Mouse (Mus musculus) gastrocnemius, postnatal 10 days (tissue): ENCODE measurements around the gene Ghr. TPM values are rescaled to one million over a fixed set of nuclear protein-coding genes. Genes with fewer than 3 reads are reported as not detected.
A peak's percentile ranks its signal among the peaks of the same experiment; 100 is the strongest.

ENCODE experiments used
- DNase-seq: peaks from one replicate; pipeline ENCODE4 v3.0.0; 2021; ENCODE audit warnings: mixed read lengths
- long read RNA-seq, 2 experiments: library from polyadenylated mRNA; stranded (forward); transcript quantifications; one replicate each; pipeline ENCODE4 v2.0.0; 2021
- total RNA-seq, 2 experiments: library from RNA; stranded (reverse); gene quantifications; 2 replicates each; pipeline ENCODE4 v1.2.3; 2021

The Ghr gene
- 10 to 100 TPM; 86.7 to 88.5 TPM for total RNA-seq
- long read RNA-seq, experiment 1, full-length matches to known transcripts: 53 of 78 reads
- long read RNA-seq, experiment 1, partial matches to known transcripts: 4 of 78 reads
- long read RNA-seq, experiment 1, other reads (novel, unspliced or antisense): 21 of 78 reads
- long read RNA-seq, experiment 2, full-length matches to known transcripts: 62 of 83 reads
- long read RNA-seq, experiment 2, partial matches to known transcripts: 3 of 83 reads
- long read RNA-seq, experiment 2, other reads (novel, unspliced or antisense): 18 of 83 reads

DNA sequence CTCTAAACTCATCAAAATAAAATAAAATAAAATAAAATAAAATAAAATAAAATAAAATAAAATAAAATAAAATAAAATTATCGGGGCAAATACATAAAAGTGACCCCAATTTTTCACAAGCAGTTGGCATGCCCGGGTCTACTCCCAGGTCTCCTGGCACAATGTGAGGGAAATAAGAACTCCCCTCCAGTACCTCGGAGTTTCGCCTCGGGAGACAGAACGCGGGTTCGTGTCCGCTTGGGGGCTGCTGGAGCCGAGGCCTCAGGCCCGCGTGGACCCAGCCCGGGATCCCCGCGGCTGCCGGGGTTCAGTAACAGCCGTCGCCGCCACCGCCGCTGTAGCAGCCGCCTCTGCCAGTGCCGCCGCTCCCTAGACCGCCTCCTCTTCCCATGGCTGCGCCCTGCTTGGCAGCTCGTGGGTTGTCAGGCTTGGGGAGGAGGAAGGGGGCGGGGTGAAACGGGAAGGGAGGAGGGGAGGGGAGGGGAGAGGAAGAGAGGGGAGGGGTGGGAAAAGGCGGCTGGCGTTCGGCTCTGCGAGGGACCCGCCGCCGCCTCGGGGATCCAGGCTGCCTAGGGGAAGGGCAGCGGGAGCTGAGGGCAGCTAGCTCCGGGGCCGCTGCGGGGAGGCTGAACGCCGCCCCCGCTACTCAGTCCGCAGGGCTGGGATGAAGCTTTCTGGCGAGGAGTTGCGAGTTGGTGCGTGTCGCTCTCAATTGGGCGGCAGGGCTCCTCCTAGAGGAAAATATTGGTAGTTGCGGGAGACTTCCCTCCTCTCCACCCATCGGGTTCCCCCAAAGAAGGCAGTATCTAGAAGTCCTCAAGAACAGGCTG is at the start of gene Ghr:
Ghr (minus strand) TSS at position 686 of the 830 bp plus-strand sequence.
- DNase-seq: peak; percentile 84

DNA sequence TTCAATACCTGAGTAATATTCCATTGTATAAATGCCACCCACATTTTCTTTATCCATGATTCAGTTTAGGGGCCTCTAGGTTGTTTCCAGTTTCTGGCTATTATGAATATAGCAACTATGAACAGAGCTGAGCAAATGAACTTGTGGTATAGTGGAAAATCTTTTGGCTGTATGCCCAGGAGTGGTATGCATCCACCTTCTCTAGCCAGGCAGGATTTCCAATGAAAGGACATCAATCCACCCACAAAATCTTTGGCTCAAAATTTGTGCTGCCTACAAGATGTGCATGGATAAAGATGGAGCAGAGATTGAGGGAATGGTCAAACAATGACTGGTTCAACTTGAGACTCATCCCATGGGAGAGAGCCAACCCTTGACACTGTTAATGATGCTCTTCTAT is 39.5 kb upstream of the Ghr start:
- DNase-seq: no peak

DNA sequence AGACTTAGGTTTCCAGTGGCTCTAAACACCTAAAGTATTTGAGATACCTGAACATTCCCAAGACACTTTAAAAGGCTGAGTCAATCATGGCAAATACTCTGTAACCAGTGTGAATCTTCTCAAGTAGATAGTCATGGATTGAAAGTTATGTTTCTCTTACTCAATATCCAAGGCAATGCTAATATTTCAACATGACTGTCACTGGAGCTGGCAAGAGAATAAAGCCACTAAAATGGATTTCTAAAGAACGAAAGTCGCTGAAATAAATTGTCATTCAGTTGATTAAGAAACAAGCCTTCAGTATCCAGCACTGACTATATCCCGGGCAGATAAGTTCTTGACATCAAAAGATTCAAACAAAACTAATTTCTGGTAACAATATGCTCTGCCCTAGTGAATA is 37.1 kb upstream of the Ghr start:
- DNase-seq: no peak

DNA sequence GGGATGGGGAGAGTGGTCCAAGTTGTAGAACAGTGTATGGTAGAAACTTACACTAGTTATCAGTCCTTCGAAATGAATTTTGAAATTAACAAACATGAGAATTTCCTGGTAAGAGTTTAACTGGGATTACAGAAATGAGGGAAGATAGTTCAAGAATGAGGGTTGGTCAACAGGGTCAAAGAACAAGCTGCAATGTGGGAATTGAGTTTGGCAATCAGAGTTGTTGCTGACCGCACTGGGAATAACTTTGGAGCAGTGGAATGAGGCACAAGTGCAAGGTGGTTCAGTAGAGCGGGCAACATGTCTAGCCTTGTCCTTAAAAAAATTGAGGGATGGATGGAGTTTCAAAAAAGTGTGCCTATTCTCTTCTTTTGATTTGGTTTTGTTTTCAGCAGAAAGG is 35.0 kb upstream of the Ghr start:
- no peak for DNase-seq

DNA sequence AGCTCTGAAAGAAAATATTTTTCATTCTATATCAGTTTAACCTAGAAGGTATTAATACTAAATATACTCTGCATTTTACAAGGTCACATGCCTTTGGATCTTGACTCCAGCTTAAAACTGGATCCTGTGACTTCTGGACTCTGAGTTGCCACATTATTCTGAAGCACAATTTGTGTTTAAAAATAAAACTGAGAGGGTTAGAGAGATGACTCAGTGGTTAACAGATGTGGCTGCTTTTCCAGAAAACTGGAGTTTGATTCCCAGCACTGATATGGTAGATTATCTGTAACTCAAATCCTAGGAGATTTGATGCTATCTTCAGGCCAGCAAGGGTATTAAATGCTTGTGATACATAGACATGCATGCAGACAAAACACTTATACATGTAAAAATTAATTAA is 28.7 kb upstream of the Ghr start:
- no peak for DNase-seq

DNA sequence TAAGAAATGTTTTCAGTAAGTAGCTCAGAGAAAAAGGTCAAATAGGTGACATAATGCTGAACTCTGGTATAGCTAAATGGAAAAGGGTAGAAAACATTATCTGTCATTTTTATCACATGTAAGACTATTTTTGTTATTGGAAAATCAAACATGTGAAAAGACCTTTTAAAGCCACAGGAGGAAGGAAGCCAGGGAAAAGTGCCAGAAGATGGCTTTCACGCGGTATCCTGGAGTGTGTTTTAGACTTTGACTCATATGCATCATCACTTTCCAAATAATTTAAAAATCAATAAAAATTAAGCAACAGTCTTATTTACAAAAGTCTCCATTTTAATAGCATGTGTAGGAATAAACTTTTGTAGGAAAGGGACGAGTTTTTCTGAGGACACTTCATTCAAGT is 24.7 kb upstream of the Ghr start:
- DNase-seq: no peak

DNA sequence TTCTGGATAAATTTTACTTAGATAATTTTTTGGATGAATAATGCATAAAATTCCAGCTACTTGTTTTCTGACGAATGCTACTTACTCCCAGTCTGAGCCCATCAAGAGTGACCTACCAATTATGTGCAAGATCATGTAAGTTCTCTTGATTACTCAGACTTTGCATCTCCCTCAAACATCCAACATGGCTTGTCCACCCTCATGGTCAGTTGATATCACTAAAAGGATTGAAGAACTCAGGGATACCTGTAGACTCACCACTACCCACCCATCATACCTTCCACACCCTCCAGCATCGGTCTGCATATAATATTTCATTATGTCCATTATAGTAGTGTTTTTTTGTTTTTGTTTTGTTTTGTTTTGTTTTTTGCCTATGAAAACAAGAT is 18.8 kb upstream of the Ghr start:
- DNase-seq: no peak

DNA sequence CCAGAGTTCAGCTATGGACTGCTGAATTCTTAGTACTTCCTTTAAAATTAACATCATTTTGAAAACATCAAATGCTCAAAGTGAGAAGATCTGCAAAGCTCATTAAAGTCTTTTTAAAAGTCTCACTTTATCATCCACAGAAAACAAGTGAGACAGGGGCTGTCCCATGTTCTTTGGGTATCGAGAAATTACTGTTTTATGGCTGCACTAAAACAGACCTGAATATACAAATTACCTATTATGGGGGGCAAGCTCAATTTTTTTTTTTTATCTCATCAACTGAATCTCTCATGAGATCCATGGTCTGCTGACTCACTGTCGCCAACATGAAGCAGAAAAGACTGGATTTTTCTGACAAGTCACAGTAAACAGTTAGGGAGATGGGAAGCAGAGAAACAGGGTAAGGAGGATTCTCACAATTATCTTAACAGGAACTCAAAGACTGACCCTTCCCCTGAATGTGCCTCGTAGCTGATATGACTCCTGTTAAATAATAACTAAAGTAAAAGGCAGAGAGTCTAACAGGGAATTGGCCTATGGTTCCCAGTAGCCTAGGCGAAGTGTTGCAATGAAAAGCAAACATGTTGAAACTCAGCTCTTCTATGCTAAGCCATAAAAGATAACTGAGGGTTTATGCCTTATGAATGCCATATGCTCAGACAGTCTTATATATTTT is 18.3 kb upstream of the Ghr start:
- DNase-seq: no peak

DNA sequence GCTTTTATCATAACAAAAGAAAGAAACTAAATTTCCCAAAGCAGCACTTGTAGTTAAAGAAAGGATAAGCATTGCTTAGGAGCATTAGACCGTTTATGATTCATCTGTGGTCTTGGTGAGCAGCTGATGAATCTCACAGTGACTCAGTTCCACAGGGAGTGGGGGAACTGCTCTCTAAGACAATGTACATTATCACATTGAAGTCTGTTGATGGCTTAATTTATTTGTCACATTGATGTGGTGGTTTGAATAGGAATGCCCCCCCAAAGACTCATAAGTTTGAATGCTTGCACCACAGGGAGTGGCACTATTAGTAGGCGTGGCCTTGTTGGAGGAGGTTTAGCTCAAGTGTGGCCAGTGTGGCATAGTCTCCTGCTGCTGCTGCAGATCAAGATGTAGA is 4.6 kb upstream of the Ghr start:
- DNase-seq: no peak

DNA sequence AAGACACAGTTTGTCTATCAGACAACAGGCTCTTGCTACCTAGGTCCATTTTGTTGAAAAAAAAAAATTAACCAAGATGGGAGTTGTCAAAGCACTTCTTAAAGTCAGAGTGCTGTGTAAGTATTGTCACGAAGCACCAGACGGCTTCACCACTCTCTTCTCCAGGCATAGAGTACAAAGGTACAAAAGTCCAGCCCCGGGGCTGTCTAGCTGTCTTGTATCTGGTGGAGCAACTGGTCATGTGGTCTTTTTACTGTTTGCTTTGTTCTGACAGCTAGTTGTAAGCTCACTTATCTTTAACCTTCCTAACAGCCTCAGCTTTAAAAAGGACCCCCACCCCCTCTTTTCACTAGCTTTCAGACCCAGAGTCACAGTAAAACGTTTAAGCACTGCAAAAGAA is 1.1 kb upstream of the Ghr start:
- DNase-seq: no peak

DNA sequence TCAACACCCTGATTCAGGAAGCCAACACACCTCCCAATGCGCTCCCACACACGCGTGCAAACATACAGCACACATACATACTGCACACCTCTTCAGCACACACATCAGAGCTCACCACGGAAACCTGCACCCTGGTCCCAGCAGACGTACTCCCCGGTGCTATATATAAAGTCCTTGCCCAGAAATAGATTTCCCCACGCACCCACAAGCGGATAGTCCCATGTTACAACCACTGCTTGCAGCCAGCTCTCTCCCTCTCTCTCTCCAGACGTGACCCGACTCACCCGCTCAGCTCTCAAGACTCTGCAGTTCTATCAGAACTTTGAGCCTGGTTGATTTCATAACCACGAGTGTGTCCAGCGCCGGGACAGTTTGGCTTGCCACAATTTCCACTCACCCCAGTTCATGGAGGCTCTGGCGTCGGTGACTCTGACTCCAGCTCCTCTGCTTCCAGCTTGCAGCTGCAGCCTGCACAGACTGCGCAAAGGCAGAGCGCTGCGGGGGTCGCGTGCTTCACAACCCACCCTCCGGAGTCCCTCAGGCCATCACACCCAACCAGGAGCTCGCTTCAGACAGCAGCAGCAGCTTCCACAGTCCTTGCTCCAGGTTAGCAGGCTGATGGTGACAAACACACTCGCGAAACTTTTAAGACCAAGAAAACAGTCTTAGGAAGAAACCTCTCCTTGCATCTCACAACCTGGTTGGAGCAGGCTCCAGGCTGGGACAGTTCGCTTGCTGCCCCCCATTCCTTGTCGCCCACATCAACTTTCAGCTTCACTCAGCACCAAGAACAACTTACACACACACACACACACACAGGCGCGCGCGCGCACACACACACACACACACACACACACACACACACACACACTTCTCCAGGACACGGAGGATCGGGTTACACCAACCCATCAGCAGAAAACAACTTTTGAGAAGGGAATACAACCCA is 1.2 kb downstream of the Ghr start:
- peak; percentile 62 for DNase-seq

DNA sequence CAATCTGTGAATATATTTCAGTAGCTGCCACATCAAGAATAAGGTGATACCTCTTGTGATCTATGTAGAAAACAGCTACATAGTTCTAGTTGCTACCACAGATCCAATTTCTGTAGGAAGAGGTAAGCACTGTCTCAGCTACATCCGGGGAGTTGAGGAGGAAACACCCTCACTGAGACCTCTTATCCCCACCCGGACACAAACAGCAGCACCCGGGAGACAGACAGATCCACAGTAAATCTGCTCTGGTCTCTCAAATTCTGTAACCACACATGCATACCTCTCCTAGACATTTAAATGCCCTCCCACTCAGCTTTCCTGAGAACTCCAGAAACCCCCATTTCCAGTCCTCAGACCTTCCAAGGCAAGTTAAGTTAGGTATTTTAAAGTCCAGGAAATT is 2.0 kb downstream of the Ghr start:
- DNase-seq: no peak

DNA sequence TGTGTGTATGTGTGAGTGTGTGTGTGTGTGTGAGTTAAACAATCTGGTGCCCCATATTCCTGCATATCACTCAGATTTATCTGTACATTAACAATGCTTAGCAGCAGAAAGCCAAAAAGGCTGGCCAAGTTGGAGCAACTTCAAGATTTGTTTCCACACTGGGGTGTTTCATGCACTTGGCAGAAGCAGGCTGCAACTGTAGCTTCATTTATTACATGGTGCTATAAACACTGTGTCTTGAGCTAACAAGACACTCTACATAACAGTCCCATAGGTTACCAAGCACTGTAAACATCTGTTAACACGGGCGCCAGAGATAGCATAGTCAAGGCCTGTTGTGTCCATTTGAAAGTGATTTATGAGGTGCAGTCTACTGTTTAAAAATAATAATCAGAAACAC is 3.1 kb downstream of the Ghr start:
- no peak for DNase-seq

DNA sequence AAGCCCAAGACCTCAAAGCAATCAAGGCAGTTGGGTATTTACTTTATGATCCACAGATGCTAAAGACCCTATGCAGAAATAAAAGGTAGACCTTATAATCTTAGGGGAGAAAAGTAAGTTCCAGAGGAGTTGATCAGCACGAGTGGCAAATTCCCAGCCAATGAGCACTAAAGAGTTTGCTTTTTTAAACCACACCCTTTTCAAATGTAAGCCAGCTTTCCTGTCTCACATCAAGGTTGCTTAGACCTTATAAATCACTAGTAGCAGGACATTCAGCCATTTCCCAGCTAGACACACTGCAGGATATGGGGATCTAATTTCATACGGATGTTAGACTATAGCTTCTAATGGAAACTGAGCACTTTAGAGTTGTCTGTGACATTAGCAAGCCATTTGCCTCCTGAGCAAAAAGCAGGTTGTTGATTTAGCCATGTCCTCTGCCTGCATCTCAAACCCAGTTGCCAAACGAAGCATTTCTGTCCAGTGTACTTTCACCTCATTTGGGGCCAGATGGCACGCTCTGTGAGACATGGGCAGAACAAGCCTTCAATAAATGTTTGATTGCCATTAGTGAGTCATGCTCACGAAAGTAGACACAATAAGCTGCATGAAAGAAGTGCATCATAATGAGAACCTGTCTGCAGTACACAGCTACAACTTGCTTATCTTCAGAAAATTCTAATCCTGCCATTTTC is 4.9 kb downstream of the Ghr start:
- no peak for DNase-seq

DNA sequence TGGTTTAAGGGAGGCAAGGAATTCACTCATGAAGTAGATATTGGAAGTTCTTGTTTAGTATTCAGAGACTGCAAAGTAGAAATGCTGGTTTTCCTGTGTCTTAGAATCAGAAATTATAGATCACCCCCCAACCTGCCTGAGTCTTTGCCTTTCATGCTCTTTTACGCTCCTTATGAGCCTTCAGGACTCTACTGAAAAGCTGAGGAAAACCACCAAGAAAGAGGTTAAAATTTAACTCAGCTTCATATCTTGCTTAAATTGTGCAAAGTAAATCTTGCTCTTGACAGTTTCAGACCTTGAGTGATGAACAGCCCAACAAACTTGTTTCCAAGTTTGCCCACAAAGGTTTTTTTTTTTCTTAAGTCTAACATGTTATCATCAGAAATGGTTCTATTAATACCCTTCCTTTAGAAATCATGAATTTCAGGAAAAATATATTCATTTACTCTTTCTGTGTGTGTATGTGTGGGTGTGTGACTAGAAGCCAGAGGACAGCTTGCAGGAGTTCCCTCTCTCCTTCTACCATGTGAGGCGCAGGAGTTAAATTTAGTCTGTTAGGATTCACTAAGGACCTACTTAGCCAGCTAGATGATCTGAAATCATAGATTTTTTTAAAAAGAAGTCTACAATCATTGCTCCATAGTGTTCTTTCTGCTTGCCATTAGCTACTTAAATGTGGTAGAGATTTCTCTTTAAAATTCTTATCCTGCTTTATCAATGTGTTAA is 14.0 kb downstream of the Ghr start:
- DNase-seq: no peak

DNA sequence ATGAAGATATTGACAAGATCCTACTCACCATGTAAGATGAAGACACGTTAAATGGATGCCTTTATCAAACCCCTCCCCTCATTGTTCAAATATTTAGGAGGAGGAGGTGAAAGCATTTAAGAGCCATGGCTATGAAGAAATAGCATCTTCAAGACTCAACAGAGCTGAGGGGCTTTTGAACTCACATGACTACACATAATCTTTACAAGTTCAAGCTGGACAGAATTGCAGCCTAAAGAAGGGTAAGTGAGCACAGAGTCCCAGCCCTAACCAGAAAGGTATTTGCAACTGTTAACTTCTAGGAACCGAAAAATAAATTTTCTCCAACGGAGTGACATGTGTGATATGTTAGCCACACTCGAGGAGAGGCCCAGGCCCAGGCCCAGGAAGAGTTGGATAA is 18.7 kb downstream of the Ghr start:
- DNase-seq: no peak

DNA sequence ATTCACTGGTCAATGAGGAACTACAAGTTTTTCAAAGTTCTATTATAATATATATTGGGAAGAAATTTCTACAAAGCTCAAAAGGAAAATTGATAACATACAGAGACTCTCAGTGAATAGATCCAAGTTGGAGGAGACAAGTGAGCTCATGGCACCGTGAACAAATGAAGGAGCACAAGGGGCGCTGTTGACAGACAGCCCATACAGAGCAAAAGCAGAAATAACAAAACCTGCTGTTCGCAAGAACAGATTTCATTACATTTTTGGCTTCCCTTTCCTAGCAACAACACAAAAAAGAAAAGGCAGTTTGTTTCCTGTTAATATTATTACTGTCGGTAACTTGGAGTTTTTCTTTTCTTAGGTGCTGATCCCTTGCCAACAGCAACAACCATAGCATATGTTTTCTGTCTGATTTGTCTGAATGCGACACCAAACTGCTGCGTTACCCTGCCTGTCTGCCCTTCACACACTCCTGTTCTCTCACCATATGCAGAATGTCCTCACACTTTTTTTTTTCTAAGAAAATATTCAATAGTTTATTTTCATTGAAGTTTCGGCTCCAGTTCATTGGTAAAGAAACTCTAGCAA is 19.3 kb downstream of the Ghr start:
- no peak for DNase-seq

DNA sequence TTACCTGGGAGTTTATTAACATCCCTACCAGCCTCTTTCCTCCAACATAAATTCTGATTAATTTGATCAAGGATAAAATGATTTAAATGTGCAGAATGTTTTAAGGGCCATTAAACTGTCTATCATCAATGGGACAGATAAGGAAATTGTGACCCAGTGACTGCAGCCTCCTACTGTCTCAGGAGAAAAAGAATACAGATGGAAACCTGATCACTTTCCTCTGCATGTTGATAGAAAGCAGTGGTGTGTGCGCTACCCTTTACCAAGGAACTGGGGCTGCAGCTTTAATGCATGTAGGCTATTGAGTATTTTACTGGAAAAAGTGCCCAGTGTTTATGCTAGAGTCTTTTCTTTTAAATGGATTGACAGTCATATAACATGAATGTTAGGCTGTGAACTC is 19.8 kb downstream of the Ghr start:
- DNase-seq: no peak

DNA sequence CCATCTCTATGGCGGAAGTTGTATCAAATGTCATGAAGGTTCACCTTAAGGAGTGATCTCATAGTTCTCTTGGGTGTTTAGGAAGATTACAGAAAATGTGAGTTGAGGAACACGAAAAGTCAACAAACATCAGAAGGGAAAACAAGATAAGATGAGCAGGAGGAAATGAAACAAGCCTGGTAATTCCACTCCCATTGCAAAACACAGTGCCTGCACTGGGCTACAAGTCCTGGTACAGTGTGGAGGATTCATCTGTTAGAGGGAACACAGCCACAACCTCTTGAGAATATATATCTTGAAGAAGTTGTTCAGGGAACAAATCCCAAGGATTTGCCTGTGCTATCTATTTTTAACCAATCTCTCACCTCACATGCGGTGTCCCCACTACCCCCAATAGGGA is 24.8 kb downstream of the Ghr start:
- no peak for DNase-seq

DNA sequence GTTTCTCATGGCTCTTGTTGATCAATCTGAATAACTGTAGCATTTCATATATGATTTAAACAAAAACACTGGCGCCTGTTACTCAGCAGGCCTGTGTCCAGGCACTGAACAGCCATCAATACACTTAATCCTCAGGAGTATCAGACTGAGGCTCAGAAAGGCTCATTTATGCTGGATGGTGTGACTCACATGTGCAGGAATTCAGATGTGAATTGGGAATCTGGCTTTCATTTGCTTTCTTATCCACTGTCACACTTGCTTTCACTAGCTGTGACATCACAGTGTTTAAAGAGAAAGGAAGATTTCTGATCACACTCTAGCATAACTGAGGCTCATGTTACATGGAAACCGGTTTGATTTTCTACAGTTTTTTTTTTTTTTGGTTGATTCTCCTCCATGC is 39.0 kb downstream of the Ghr start:
- DNase-seq: no peak
